Mouse (Mus musculus): ENCODE data around the gene Rpl41. TPM values are rescaled to one million over a fixed set of nuclear protein-coding genes. Genes with fewer than 3 reads are reported as not detected.
"Not testable (repeated sequence)": the region's sequence is repeated elsewhere in the genome, so short reads cannot be mapped to it uniquely, and the experiment has no call there.

Rpl41 gene
- polyA plus RNA-seq, 1 experiment from 2014 or later = 3,168 TPM

GRCm38 (mm10) chr10:128555567-128555966, 6.5 kb upstream of the Rpl41 start:
- ATAC-seq (ENCODE audit: insufficient number of reproducible peaks, insufficient read depth, low FRiP score, low read depth); H3K4me3 ChIP-seq (ENCODE audit: control insufficient read depth in 1 of 2, insufficient read depth in 1 of 2, low read depth in 1 of 2, low read length in 2 of 2); H3K27me3 ChIP-seq (ENCODE audit: control insufficient read depth, insufficient read depth, low read length); H3K9ac ChIP-seq (ENCODE audit: low read length); H3K27ac ChIP-seq (replicated peaks in 1 of 2; ENCODE audit: control insufficient read depth in 1 of 2, insufficient read depth in 1 of 2, low read depth in 2 of 2, low read length in 2 of 2); H3K4me1 ChIP-seq (ENCODE audit: control insufficient read depth in 2 of 2, insufficient read depth in 2 of 2, low read length in 2 of 2); H3K9me3 ChIP-seq (ENCODE audit: control insufficient read depth, low read length); H3K4me2 ChIP-seq (ENCODE audit: low read length): not testable (repeated sequence)
- 79% methylated on average over 1 of the region's 1 CpGs for WGBS
- H3K36me3 ChIP-seq (ENCODE audit: control insufficient read depth, insufficient read depth, low read length) = peaks cover 36% of the 10 kb centered on the region

- not testable (repeated sequence) for H3K4me3 ChIP-seq (ENCODE audit: control insufficient read depth in 1 of 2, insufficient read depth in 1 of 2, low read depth in 1 of 2, low read length in 2 of 2); H3K4me1 ChIP-seq (ENCODE audit: control insufficient read depth in 2 of 2, insufficient read depth in 2 of 2, low read length in 2 of 2); H3K36me3 ChIP-seq (ENCODE audit: control insufficient read depth, insufficient read depth, low read length); H3K27me3 ChIP-seq (ENCODE audit: control insufficient read depth, insufficient read depth, low read length); H3K27ac ChIP-seq (replicated peaks in 1 of 2; ENCODE audit: control insufficient read depth in 1 of 2, insufficient read depth in 1 of 2, low read depth in 2 of 2, low read length in 2 of 2); ATAC-seq (ENCODE audit: insufficient number of reproducible peaks, insufficient read depth, low FRiP score, low read depth); H3K9ac ChIP-seq (ENCODE audit: low read length); H3K9me3 ChIP-seq (ENCODE audit: control insufficient read depth, low read length); H3K4me2 ChIP-seq (ENCODE audit: low read length)
- 79% methylated on average over 11 of the region's 11 CpGs for WGBS
These were observed 1.2 kb upstream of the Rpl41 start for GRCm38 (mm10) chr10:128550144-128550823.

- H3K4me2 ChIP-seq (ENCODE audit: low read length) = 0 out of 2 replicates have a peak overlapping the region, but pooled peaks have one; percentile 7
- not testable (repeated sequence) for H3K4me3 ChIP-seq (ENCODE audit: control insufficient read depth in 1 of 2, insufficient read depth in 1 of 2, low read depth in 1 of 2, low read length in 2 of 2); H3K9ac ChIP-seq (ENCODE audit: low read length)
These were observed 565 bp upstream of the Rpl41 start for GRCm38 (mm10) chr10:128549682-128550057.

GRCm38 (mm10) chr10:128548051-128548791, 884 bp downstream of the Rpl41 start:
- under 1% methylated on average over 20 of the region's 30 CpGs for WGBS

More at GRCm38 (mm10) chr10:128549682-128550057, 565 bp upstream of the Rpl41 start:
- not testable (repeated sequence) for ATAC-seq (ENCODE audit: insufficient number of reproducible peaks, insufficient read depth, low FRiP score, low read depth); H3K9me3 ChIP-seq (ENCODE audit: control insufficient read depth, low read length); H3K27me3 ChIP-seq (ENCODE audit: control insufficient read depth, insufficient read depth, low read length); H3K4me1 ChIP-seq (ENCODE audit: control insufficient read depth in 2 of 2, insufficient read depth in 2 of 2, low read length in 2 of 2)
- peak overlapping the region in 1 of 2 experiments; percentile 92; a peak in 1 of 4 replicates for H3K27ac ChIP-seq (replicated peaks in 1 of 2; ENCODE audit: control insufficient read depth in 1 of 2, insufficient read depth in 1 of 2, low read depth in 2 of 2, low read length in 2 of 2)
- peaks cover 13% of the 10 kb centered on the region for H3K36me3 ChIP-seq (ENCODE audit: control insufficient read depth, insufficient read depth, low read length)
- 68% methylated on average over 6 of the region's 6 CpGs for WGBS

GRCm38 (mm10) chr10:128547361-128548032, 1.6 kb downstream of the Rpl41 start, which contains the start of gene Zc3h10:
Gene Zc3h10, minus strand, starts transcription at chr10:128547774.
- H3K4me3 ChIP-seq (ENCODE audit: control insufficient read depth in 1 of 2, insufficient read depth in 1 of 2, low read depth in 1 of 2, low read length in 2 of 2) = peak within 1 kb of the TSS; percentile 65 to 79
- peaks cover 33% of the 10 kb centered on the region for H3K36me3 ChIP-seq (ENCODE audit: control insufficient read depth, insufficient read depth, low read length)
- no peaks in the 10 kb centered on the region for H3K27me3 ChIP-seq (ENCODE audit: control insufficient read depth, insufficient read depth, low read length)
- WGBS = under 1% methylated on average over 46 of the region's 50 CpGs
- no peaks in the 10 kb centered on the region for H3K9me3 ChIP-seq (ENCODE audit: control insufficient read depth, low read length)
- ATAC-seq (ENCODE audit: insufficient number of reproducible peaks, insufficient read depth, low FRiP score, low read depth) = peak; percentile 87
- peak within 1 kb of the TSS; percentile 82 to 92 for H3K27ac ChIP-seq (replicated peaks in 1 of 2; ENCODE audit: control insufficient read depth in 1 of 2, insufficient read depth in 1 of 2, low read depth in 2 of 2, low read length in 2 of 2)
- H3K9ac ChIP-seq (ENCODE audit: low read length) = peak within 1 kb of the TSS; percentile 97
- peaks cover 2 to 14% of the 10 kb centered on the region in 2 experiments for H3K4me1 ChIP-seq (ENCODE audit: control insufficient read depth in 2 of 2, insufficient read depth in 2 of 2, low read length in 2 of 2)
- peak within 1 kb of the TSS; percentile 71 for H3K4me2 ChIP-seq (ENCODE audit: low read length)

More at GRCm38 (mm10) chr10:128548051-128548791, 884 bp downstream of the Rpl41 start:
- peak overlapping the region; percentile 71 for H3K4me2 ChIP-seq (ENCODE audit: low read length)
- H3K4me1 ChIP-seq (ENCODE audit: control insufficient read depth in 2 of 2, insufficient read depth in 2 of 2, low read length in 2 of 2) = peaks cover 2 to 11% of the 10 kb centered on the region in 2 experiments
- H3K27ac ChIP-seq (replicated peaks in 1 of 2; ENCODE audit: control insufficient read depth in 1 of 2, insufficient read depth in 1 of 2, low read depth in 2 of 2, low read length in 2 of 2) = peak overlapping the region; percentile 82 to 92
- H3K9ac ChIP-seq (ENCODE audit: low read length) = peak overlapping the region; percentile 97
- not testable (repeated sequence) for H3K27me3 ChIP-seq (ENCODE audit: control insufficient read depth, insufficient read depth, low read length); H3K9me3 ChIP-seq (ENCODE audit: control insufficient read depth, low read length); ATAC-seq (ENCODE audit: insufficient number of reproducible peaks, insufficient read depth, low FRiP score, low read depth)
- peak overlapping the region; percentile 65 to 79 for H3K4me3 ChIP-seq (ENCODE audit: control insufficient read depth in 1 of 2, insufficient read depth in 1 of 2, low read depth in 1 of 2, low read length in 2 of 2)
- peaks cover 27% of the 10 kb centered on the region for H3K36me3 ChIP-seq (ENCODE audit: control insufficient read depth, insufficient read depth, low read length)

- no peak for ATAC-seq (ENCODE audit: insufficient number of reproducible peaks, insufficient read depth, low FRiP score, low read depth)
- Histone ChIP-seq H3K27ac (replicated peaks in 1 of 2; ENCODE audit: control insufficient read depth in 1 of 2, insufficient read depth in 1 of 2, low read depth in 2 of 2, low read length in 2 of 2) (peak overlapping the region; percentile 79 to 91), H3K4me2 (ENCODE audit: low read length) (peak overlapping the region; percentile 71), H3K9ac (ENCODE audit: low read length) (peak overlapping the region; percentile 79), H3K27me3 (ENCODE audit: control insufficient read depth, insufficient read depth, low read length) (no peaks in the 10 kb centered on the region), H3K36me3 (ENCODE audit: control insufficient read depth, insufficient read depth, low read length) (peaks cover 40% of the 10 kb centered on the region), H3K9me3 (ENCODE audit: control insufficient read depth, low read length) (no peaks in the 10 kb centered on the region), H3K4me3 (ENCODE audit: control insufficient read depth in 1 of 2, insufficient read depth in 1 of 2, low read depth in 1 of 2, low read length in 2 of 2) (peak overlapping the region; percentile 65 to 79), H3K4me1 (ENCODE audit: control insufficient read depth in 2 of 2, insufficient read depth in 2 of 2, low read length in 2 of 2) (peaks cover 2 to 14% of the 10 kb centered on the region in 2 experiments)
- WGBS = 18% methylated on average over 7 of the region's 7 CpGs
These were observed 2.3 kb downstream of the Rpl41 start for GRCm38 (mm10) chr10:128546787-128547186.

- no peaks in the 10 kb centered on the region for H3K27me3 ChIP-seq (ENCODE audit: control insufficient read depth, insufficient read depth, low read length)
- peak overlapping the region; percentile 71 for H3K4me2 ChIP-seq (ENCODE audit: low read length)
- peak overlapping the region in 1 of 2 experiments; percentile 91; a peak in 3 of 4 replicates for H3K27ac ChIP-seq (replicated peaks in 1 of 2; ENCODE audit: control insufficient read depth in 1 of 2, insufficient read depth in 1 of 2, low read depth in 2 of 2, low read length in 2 of 2)
- H3K9me3 ChIP-seq (ENCODE audit: control insufficient read depth, low read length) = no peaks in the 10 kb centered on the region
- peaks cover 2 to 14% of the 10 kb centered on the region in 2 experiments for H3K4me1 ChIP-seq (ENCODE audit: control insufficient read depth in 2 of 2, insufficient read depth in 2 of 2, low read length in 2 of 2)
- WGBS = 9% methylated on average over 4 of the region's 4 CpGs
- H3K9ac ChIP-seq (ENCODE audit: low read length) = peak overlapping the region; percentile 79
- ATAC-seq (ENCODE audit: insufficient number of reproducible peaks, insufficient read depth, low FRiP score, low read depth) = no peak
- peaks cover 40% of the 10 kb centered on the region for H3K36me3 ChIP-seq (ENCODE audit: control insufficient read depth, insufficient read depth, low read length)
- H3K4me3 ChIP-seq (ENCODE audit: control insufficient read depth in 1 of 2, insufficient read depth in 1 of 2, low read depth in 1 of 2, low read length in 2 of 2) = peak overlapping the region; percentile 65 to 79; a peak in 3 of 4 replicates
These were observed 2.7 kb downstream of the Rpl41 start for GRCm38 (mm10) chr10:128546361-128546760.

Data from heart, embryonic 14.5 days (tissue).